Mouse (Mus musculus) heart, postnatal 0 days (tissue): ENCODE measurements around the gene Slx4ip.

ENCODE experiments used
- CTCF ChIP-seq: IDR thresholded peaks from 2 replicates; pipeline ENCODE4 v1.5.1; 2016; ENCODE audit warnings: antibody characterized with exemption, control low read depth, low read depth
- EP300 ChIP-seq: IDR thresholded peaks from 2 replicates; pipeline ENCODE4 v1.6.1; 2016; ENCODE audit warnings: antibody characterized with exemption, low read depth

- TF ChIP-seq CTCF (no peak), EP300 (no peak)
Measured at GRCm38 (mm10) chr2:137049367-137049766, 158.3 kb downstream of the Slx4ip start.
